Mouse (Mus musculus) mesoderm, embryonic 11.5 days (tissue): ENCODE data around the gene Bcl3.
A peak's percentile ranks its signal among the peaks of the same experiment; 100 is the strongest.

Source experiments
- DNase-seq: peaks from one replicate; pipeline ENCODE4 v3.0.0-alpha.2; 2012; ENCODE audit warnings: low read depth, low spot score

The Bcl3 gene

DNA sequence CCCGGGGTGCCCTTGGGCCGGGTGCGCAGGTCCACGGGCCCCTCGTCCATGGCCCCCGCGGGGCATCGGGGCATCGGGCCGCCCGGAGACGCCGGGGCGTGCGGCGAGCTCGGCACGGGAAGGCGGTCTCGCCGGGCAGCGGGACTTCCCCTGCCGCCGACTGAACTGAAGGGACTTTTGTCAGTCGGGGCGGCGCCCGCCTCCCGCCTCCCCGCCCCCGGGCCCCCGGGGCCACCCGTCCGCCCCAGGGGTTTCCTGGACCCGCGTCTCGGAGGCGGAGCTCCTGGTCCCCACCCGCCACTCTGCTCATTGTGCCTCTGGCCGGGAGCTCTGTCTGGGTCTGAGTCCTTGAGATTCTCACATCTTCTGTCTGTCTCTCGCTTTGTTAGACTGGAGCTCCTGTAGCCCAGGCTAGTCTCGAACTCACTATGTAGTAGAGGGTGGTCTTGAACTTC lies at the start of gene Bcl3:
Gene Bcl3 (minus strand): TSS at position 167 of the 455 bp plus-strand sequence.
- DNase-seq, result no peak

DNA sequence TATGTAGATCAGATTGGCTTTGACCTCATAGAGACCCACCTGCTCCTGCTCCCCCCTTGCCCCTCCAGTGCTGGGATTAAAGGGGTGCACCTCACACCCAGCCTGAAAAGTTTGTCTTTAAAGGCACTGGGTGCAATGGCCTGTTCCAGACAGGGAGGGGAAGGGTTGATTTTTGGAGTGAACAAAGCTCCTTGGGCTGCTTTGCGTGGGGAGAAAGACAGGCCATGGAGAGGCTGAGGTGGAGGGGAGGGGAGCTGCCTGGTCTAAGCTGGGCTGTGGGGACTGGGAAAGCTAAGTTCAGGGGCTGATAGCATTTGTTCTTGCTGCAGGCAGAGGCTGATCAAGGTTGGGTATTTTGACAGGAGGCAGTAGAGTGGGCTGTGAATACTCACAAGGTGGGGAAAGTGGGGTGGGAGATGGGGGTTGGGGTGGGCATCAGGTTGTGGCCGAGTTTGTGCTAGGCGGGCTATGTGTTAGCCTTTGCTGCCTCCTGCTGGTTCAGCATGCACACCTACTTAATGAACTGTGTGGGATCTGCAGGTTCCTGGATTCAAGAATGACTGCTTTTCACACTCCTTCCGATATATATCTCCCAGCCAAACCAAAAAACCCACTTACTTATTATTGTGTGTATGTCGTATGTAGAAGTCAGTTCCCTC lies 49.5 kb upstream of the Bcl3 start:
- peak; percentile 37 for DNase-seq

DNA sequence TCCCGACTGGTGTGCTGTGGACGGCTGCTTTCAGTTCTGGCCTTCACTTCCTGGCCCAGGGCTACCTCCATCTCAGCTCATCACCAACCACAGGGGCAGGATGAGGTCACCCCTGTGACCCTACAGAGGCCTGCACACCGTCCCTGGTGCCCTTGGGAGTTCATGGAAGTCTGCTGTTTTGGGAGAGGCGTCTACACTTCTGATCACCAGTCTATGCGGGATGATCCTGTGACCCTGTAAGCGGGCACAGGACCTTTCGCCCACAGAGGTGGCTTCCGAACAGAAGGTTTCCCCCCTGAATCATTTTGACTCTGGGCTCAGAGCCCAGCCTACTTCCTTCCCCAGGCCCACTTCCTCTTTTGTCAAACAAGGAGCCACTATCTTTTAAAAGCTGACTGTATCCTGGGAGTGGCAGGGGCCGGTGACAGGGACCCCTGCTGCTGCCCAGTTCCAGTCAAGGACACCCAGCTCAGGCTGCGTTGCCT lies 48.6 kb upstream of the Bcl3 start:
- DNase-seq, result no peak

DNA sequence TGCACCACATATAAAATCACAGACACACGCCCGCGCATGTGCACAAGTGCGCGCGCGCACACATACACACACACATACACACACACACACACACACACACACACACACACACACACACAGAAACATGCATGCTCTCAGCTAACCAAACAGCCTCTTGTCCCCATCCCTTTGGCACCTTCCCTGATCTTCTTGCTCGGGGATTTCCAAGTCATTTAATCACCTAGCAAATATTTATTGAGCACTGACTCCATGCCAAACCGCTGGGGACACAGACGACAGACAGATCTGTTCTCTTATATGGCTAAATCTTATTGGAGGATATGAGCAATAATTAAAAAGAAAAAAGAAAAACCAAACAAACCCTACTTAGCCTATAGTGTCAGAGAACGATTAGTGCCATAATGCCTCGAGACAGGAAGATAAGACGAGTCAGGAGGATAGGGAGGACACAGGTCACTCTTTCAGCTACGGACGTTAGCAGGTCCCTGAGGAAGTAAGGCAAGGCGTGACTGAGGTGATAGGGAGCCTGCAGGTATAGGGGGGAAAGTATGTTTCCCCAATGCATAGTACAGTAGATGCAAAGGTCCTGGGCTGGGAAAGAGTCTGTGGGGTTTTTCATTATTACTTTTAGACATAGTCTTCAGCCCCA lies 45.3 kb upstream of the Bcl3 start:
- no peak for DNase-seq

DNA sequence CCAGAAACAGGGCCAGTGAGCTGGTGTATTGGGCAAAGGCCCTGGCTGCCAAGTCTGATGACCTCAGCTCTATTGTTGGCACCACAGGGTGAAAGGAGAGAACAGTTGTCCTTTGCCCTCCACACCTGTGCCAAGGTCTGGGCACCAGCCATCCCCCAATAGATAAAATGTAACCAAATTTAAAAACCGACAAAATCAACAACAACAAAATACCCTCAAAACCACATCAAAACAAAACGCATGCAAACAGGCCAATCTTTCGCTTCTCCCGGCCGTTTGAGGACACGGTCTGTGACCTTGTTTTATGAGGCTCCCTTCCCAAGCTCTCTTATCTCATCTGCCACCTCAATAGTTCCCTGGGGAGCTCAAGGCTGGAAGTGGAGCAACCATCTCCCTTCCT lies 43.9 kb upstream of the Bcl3 start:
- no peak for DNase-seq

DNA sequence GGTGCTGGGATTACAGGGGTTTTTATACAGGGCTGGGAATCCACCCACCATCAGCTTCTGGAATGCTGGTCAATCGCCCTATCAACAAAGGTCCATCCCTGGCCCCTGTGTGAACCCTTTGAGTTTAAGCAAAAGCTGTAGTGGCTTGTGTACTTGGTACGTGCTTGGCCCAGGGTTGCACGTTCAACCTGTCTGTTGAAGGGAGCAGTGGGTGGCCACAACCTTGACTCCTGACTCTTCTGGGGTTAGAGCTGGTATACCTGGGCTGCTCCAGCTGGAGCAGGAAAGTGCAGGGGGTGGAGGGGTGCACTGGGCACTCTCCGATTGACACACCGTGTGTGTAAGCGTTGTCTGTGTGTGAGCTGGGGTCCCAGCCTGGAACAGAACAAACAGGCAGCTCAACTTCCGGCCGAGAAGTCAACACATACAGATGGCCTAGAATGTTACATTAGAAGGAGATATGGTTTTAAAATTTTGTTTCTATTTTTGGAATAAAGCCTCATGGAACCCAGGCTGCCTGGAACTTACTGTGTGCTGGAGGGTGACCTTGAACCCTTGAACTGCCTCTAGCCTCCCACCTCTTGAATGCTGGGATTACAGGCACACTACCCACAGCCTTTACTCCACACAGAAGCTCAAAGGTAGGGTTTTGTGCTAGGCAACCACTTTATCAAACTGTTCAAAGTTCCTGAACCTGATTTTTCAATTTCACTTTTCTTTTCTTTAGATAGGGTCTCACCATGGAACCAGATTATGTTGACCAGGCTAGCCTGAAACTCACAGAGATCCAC lies 42.9 kb upstream of the Bcl3 start:
- no peak for DNase-seq

DNA sequence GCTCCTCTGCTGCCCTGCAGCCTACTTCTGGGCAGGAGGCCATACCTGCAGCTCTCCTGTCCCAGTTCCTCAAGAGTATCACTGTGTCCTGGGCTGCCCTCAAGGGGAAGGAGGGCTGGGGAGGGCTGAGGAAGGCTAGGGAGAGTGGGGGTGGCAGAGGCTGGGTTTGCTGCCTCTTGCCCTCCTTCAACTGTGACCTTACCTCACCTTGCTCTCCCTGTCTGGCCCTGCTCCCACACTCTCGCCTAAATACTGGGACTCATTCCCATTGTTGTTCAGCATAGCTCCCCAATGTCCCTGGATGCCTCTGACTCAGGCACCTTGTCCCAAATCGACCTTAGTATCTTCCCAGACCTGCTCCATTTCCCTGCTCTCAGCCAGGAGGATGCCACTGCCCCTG lies 41.7 kb upstream of the Bcl3 start:
- no peak for DNase-seq

DNA sequence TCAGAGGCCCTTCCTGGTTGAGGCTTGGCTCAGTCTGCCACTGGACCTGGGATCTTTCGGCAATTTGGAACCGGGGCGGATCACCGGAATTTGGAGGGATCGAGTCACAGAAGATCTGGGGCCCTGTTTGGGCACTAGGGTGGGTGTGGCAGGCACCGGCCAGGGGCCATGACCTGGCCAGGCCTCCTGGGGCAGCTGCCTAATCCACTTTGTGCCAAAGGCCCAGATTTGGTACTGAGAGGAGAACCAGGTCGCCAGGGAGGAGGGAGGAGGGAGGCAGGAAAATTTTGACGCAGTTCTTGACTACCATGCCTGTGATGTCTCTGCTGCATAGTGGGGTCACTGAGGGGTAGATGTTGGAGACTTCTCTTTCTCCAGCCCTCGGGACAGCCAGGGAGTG lies 38.6 kb upstream of the Bcl3 start, which contains the start of gene Ceacam16:
Gene Ceacam16 (minus strand): TSS at position 101 of the 400 bp plus-strand sequence.
- DNase-seq, result no peak

DNA sequence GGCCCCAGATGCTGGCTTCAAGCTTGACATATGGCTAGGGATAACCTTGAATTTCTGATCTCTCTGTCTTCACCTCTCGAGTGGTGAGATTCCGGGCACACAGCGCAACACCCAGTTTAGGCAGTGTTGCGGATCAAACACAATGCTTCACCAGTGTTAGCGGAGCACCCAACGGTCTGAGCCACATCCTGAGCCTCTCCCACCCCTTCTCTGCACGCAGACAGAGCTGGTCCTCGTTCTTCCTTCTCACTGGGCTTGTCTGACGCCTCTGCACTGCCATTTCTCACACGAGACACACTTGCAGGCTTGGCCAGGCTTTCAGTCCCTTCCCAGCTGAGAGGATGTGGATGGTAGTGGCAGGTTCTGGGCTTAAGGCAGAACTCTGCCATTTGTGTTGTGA lies 37.2 kb upstream of the Bcl3 start:
- DNase-seq, result no peak

DNA sequence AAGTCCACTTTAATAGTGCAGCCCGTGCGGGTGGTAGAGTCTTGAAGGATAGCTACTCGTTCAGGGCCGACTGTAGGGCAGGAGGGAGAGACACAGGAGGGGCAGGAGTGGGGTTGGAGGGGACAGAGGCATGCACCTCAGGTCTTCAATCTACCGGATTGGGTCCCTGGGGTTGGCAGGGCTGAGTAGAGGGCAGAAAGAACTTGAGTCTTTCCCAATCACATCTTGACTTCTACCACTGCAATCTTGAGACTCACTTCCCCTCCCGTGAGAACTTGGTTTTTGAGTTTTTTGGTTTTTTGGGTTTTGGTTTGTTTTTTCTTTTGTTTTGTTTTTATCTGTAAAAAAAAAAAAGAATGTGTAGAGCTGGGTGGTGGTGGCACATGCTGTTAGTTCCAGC lies 33.7 kb upstream of the Bcl3 start:
- no peak for DNase-seq

DNA sequence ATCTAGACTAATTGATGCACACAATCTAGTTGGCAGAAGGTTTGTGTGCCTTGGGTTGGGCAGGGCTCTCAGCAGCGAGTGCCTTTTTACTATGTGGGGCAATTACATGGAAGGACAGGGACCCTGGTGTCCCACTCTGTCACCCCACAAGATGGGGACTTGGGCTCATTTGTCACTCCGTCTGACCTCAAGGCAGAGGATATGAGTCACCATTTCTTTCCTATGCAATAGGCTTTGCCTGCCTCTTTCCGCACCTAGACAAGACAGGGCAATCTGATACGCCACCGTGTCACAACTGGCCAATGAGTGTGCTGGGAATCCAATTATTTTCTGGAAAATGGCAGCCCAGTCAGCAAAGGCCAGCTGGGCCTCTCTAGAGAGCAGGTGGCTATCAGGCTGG lies 33.1 kb upstream of the Bcl3 start:
- DNase-seq, result no peak

DNA sequence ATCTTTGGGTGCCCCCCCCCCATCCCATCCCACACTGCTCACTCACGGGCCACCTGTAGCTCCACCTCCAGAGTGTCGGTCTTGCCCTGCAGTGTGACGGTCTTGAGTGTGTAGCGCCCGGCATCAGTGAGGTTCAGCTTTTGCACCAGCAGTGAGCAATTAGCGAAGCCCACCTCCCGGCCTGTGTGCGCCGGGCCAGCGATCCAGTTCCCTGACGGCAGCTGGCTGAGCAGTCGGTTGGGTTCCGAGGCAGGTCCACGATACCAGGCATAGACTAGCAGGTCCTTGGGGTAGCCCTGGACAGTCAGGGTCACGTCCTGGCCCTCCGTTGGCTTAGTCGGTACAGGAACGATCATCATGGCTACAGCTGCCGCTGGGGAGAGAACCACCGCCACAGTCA lies 31.0 kb upstream of the Bcl3 start:
- no peak for DNase-seq

DNA sequence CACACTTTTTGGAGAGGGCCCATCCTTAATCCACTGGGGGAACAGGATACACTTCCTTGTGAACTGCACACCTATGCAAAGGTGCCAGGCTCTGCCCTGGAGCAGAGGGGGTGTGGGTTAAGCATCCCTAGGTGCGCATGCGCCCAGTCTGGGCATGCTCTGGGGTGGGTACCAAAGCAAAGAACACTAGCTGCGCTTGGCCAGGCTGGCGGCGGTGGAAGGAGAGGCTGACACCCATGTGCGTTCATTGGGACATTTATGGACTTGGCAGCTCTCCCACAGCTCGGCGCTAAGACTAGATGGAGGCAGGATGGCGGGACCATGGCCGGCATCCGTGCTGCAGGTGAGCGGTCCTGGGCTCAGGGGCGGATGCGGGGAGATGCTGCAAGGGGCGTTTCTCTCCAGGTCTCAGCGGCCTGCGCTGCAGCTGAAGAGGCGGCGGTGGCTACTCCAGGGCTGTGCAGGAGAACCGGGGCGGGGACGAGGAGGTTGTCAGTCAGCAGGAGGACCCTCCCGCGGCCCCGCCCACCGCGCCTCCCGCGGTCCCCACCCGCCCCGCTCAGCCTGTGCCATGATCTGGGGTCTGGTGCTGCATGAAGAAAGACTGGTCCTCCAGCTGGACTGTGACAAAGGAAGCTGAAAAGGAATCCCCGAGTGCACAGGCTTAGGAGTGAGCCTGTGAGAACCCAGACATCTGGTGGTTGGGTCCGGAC lies 29.4 kb upstream of the Bcl3 start, which contains the start of gene Gm19345:
Gene Gm19345 (plus strand): TSS at position 146 of the 713 bp plus-strand sequence.
- no peak for DNase-seq

DNA sequence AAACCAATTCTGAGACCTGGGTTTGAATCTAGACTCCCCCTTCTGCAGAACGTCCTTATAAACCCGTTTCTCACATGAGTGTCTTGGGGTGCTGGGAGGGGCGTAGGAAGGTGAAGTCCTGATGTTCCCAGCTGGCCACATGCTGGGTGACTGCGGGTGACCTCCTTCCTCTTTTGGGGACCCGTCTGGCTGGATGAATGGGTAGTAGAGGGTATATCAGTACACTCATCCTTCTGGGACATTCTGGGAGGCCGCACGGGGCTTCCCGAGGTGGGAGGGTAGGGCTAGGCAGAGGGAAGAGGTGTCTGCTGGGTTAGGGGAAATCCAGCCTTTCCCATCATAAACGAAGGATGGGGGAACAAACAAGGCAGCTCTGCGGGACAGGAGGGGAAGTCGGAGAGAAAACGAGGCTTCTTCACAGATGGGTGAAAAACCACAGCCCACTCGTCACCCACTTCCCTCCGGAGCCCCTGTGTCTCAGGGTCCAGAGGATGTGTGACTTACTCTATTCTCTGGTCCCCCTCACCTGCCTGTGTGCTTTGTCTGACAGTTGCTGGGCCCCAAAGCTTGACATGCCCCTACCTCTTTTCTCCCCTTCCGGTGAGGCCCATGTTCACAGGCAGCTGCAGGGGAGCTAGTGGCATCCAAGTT lies 22.1 kb upstream of the Bcl3 start:
- DNase-seq, result no peak

DNA sequence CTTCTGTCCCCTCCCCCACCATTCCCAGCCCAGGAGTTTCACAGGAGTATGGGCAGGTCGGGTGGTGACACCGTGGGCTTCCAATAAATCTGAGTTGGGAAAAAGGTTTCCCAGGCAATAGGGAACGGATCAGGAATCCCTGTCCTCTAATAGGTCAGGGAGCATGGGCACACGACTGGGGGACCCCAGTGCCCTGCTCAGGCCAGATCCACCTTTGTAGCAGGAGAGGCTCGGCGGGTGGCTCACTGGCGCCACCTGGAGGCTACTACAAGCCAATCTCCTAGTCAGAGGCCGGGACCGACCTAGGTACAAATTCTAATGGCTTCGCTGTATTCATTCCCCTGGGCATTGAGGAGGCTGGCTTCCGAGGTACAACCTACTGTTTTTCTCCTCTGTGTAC lies 21.0 kb upstream of the Bcl3 start:
- peak; percentile 67 for DNase-seq

DNA sequence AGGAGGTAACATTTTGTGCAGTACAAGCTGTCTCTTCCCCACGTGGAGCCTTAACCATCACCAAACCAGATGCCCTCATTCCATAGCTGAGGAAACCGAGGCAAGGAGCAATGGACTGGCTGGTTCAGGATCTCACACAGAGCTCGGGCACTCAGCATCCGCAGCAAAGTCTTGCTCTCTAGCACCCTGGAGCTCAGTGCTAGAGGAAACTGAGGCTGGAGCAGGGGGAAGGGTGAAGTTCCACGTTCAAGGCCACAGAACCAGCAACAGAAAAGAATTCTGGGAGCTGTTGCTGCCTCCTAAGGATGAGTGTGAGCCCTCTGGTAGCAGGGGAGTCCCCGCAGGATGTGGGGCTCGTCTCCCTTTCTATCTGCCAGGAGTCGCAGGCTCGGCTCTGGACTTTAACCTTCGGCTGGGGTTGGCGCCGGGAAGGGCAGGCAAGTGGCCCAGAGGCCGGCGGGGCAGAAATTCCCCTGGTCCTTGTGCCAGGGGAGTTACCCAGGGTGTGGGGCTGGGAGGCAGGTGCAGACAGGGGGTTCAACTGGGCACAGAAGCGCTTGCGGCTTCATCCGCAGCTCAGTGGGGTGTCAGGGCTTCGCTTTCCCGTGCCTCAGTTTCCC lies 20.4 kb upstream of the Bcl3 start:
- no peak for DNase-seq

DNA sequence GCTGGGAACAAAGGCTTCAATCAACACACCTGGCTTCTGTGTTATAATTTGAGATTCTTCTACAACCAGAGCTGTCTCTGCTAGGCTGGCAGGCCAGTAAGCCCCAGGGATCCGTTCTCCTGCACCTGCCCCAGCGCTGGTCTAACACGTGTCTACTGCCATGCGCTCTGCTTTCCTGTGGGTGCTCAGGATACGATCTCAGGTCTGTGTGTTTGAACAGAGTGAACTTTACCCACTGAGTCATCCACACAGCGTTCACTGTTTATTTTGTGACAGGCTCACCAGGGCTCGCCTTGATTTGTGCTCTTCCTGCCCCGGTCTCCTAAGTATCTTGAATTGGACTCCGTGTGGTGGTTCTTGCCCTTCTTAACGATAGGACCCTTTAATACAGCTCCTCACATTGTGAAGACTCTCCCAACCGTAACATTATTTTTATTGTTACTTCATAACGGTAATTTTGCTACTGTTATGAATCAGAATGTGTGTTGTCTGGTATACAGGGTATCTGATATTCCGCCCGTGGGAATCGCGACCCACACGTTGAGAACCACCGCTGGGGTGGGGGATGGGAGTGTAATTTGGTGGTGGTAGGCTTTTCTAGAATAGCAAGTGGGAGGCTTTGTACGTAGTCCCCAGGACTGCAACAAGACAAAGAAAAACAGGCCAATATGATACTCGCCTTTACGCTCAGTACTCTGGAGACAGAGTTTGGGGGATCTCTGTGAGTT lies 19.3 kb upstream of the Bcl3 start:
- DNase-seq, result no peak

DNA sequence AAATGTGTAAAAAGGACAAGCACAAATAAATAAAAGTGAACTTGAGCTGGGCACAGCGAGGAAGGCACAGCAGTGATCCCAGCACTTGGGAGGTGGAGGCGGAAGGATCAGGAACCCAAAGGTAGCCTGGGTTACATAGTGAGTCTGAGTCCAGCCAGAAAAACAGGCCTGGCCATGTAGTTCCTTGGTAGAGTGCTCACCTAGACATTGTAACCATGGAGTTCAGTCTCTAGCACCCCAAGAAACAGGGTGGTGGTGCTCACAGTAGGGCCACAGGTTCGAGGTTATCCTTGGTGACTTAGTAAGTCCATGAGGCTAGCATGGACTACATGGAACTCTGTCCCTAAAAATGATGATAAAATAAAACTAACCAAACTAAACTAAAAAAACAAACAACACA lies 18.4 kb upstream of the Bcl3 start:
- DNase-seq, result no peak

DNA sequence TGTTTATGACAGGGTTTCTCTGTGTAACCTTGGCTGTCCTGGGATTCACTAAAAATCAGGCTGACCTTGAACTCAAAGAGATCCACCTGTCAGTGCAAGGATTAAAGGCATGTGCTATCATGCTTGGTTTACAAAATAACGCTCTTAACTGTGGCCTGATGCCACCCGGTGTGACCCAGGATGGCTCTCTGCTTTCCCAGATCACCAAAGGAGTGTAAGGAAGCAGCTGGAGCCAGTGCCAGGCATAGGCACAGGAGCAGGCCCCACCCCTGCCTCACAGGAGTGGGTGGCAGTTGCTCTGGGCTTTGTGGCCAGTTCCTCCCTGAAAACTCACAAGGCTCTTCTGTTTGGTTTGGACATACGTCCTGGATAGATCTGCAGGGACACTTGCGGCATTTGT lies 17.8 kb upstream of the Bcl3 start:
- DNase-seq, result no peak

DNA sequence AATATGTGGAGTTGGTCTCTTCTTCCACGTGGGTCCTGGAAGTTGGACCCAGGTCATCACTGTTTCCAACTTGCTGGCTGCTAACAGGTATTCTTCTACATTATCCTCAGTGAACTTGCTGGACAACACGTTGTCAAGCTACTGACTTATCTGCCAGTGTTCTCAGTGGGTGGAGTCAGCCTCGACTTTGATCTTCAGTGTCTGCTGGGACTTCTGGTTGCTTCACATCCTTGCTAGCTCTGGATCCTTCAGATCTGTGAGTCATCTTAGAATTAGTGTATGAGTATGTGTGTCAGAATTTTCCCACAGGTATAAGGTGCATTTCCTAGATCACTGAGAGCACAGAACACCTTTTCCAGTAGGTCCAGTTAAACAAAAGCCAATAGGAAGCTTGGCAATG lies 14.3 kb upstream of the Bcl3 start:
- no peak for DNase-seq
